Mouse (Mus musculus) bone marrow, adult 2 months (tissue): Measurements from ENCODE around the gene Yif1b.

Experiments used
- CTCF ChIP-seq: fragments of 200-500 bp; IDR thresholded peaks from 2 replicates; pipeline ENCODE4 v1.5.1; 2011; ENCODE audit warnings: low read length, control low read depth; ENCODE audit not compliant: control insufficient read depth, insufficient read depth
- POLR2A ChIP-seq: fragments of 200-500 bp; IDR thresholded peaks from 2 replicates; pipeline ENCODE4 v1.6.1; 2011; ENCODE audit warnings: low read depth, mild to moderate bottlenecking, control low read depth, low read length, borderline replicate concordance; ENCODE audit not compliant: control insufficient read depth

- TF ChIP-seq CTCF (no peak), POLR2A (no peak)
These were observed 55.3 kb downstream of the Yif1b start for GRCm38 (mm10) chr7:29293131-29294065.
